16 mouse cellular contexts compared by ENCODE assay signal in genomic region chr7:134883516-134883915, GRCm38 (mm10). TPM values are rescaled to one million over a fixed set of nuclear protein-coding genes. Genes with fewer than 3 reads are reported as not detected.
DNase-seq lines count a peak whose midpoint lies in the region.
"Had no signal": no experiment of that assay in that cellular context is flagged by ENCODE, and none has a peak within 500 bp of the region (broad histone marks: within the 10 kb centered on the region; RNA-seq: fewer than 3 reads in every experiment).

No protein-coding gene starts in this region.

- DNase-seq in embryo, embryonic 10.5 days (ENCODE audit: low spot score): peak; percentile 12
- no peak for DNase-seq in embryo, embryonic 9.5 days (ENCODE audit: extremely low spot score)
- peak; percentile 34 for DNase-seq in left cerebral cortex, postnatal 4 days
- DNase-seq in left cerebral cortex, postnatal 14 days (ENCODE audit: low spot score in 2 of 2): no peak
- peak; percentile 5 for DNase-seq in NIH3T3 (ENCODE audit: low read depth)
- DNase-seq in mesoderm, embryonic 11.5 days (ENCODE audit: low read depth, low spot score): peak; percentile 32
- DNase-seq: adrenal gland, adult 8-10 months; adrenal gland, postnatal 25 days; cerebellum, adult 11-12 months; cerebellum, adult 8-10 months; gastrocnemius, postnatal 25 days; heart, adult 18-20 months; heart, postnatal 10 days; heart, postnatal 36 days had no signal

- intact Hi-C loops in left cerebral cortex, postnatal 4 days (cut with DNase I): no loop called here
- intact Hi-C loops in left cerebral cortex, postnatal 14 days (cut with DNase I): no loop called here

RNA-seq across cellular contexts. Expression of gene Fam196a, which starts 54.7 kb away (rescaled TPM):
- 10 to 100 TPM; 19.1 to 19.8 TPM for total RNA-seq in left cerebral cortex, postnatal 4 days (2021)
- 10 to 100 TPM; 17.8 to 18.5 TPM for total RNA-seq in left cerebral cortex, postnatal 14 days (2021)
- total RNA-seq: gastrocnemius, adult 8-10 months; heart, adult 18-20 months; heart, postnatal 10 days; heart, postnatal 36 days; MEL had no signal

Comparison
In these comparisons a context has a peak if more than half of its experiments do, and no peak if none do; other contexts are left out.
1. DNase-seq: peak in embryo, embryonic 10.5 days (single experiment), left cerebral cortex, postnatal 4 days (single experiment), NIH3T3 (single experiment) and mesoderm, embryonic 11.5 days (single experiment); none in embryo, embryonic 9.5 days (single experiment) and left cerebral cortex, postnatal 14 days (0 of 2).